Mouse (Mus musculus) cerebellum, adult 2 months (tissue): ENCODE measurements around the gene Gpx8. TPM values are rescaled to one million over a fixed set of nuclear protein-coding genes. Genes with fewer than 3 reads are reported as not detected.
A peak's percentile ranks its signal among the peaks of the same experiment; 100 is the strongest.

Source experiments
- DNase-seq, 2 experiments: peaks; one replicate each; pipeline ENCODE4 v3.0.0; 2021
- H3K27ac ChIP-seq: fragments of 200-500 bp; 2 replicates; pipeline ENCODE4 v1.5.1; 2012; ENCODE audit warnings: low read length, control low read depth, inconsistent platforms; ENCODE audit not compliant: insufficient read depth
- H3K27me3 ChIP-seq: fragments of 200-500 bp; 2 replicates; pipeline ENCODE4 v1.6.1; 2012; ENCODE audit warnings: inconsistent platforms, mild to moderate bottlenecking, low read length, moderate library complexity; ENCODE audit not compliant: control insufficient read depth, insufficient read depth
- H3K4me1 ChIP-seq: fragments of 200-500 bp; 2 replicates; pipeline ENCODE4 v1.6.1; 2011; ENCODE audit warnings: low read length; ENCODE audit not compliant: control insufficient read depth, insufficient read depth
- H3K4me3 ChIP-seq: fragments of 200-500 bp; replicated peaks from 2 replicates; pipeline ENCODE3; 2011; ENCODE audit warnings: mild to moderate bottlenecking, low read depth, low read length, control low read depth; ENCODE audit not compliant: insufficient read depth
- CTCF ChIP-seq: fragments of 200-500 bp; IDR thresholded peaks from 2 replicates; pipeline ENCODE4 v1.5.1; 2011; ENCODE audit warnings: low read depth, mild to moderate bottlenecking, control low read depth, low read length, moderate library complexity, borderline replicate concordance; ENCODE audit not compliant: insufficient read depth
- POLR2A ChIP-seq: fragments of 200-500 bp; IDR thresholded peaks from 2 replicates; pipeline ENCODE4 v1.6.1; 2011; ENCODE audit warnings: low read length, control low read depth, borderline replicate concordance; ENCODE audit not compliant: insufficient read depth
- WGBS: fragments of 180-500 bp; shearing (Covaris S2); methylation state at CpG from one replicate; pipeline ENCODE4 v1.1.7; 2018; 5-methylcytosine and 5-hydroxymethylcytosine counted together
- polyA plus RNA-seq: library from polyadenylated mRNA; depleted of rRNA; stranded (reverse); fragments of >200 nt; gene quantifications from 2 replicates; pipeline ENCODE4 v1.2.3, GENCODE M21; 2012

The Gpx8 gene
- polyA plus RNA-seq, 1 experiment, result 7.8 TPM

DNA sequence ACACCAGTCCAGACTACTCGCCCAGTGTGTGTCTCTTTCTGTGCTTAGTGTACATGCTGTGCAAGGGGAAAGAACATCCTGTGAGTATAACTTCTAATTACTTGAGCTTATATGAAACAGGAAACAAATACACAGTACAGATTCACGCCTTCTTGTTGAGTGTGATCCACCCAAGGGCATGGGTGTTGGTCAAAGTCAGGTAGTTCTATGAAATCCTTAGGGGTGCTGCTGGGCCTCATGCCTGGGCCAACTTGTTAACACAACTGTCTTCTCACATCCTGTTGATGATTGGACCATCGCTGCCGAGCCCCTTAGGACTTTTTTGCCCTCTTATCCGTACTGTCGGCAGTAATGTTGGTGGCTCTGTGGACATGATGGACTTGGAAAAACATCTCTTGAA, 15.5 kb upstream of the Gpx8 start:
- no peak overlapping the region for H3K4me3 ChIP-seq
- TF ChIP-seq POLR2A (no peak), CTCF (no peak)
- H3K4me1 ChIP-seq, result no peaks in the 10 kb centered on the region
- WGBS, result 85% methylated on average over 6 of the region's 6 CpGs
- no peaks in the 10 kb centered on the region for H3K27me3 ChIP-seq
- no peak overlapping the region for H3K27ac ChIP-seq
- no peak for DNase-seq

DNA sequence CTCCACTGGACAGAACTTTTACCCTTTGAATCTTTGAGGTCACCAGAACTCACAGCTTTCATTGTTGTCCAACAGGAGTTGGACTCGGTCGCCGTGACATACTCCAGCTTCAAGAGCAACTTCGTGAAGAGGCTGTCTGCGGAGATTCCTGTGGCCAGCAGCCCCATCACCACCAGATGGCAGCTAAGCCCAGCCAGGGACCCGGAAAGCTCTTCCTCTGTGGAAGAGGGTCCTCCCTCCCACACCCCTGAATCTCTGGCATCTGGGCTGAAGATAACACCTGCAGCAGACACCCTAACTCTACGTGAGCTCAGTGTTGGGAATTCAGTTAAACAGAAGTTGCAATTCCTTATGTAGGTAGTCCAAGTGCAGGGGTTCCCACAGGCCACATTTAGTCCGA, 9.6 kb upstream of the Gpx8 start:
- Histone ChIP-seq H3K27ac (no peak overlapping the region), H3K27me3 (no peaks in the 10 kb centered on the region), H3K4me3 (no peak overlapping the region), H3K4me1 (no peaks in the 10 kb centered on the region)
- WGBS, result 22% methylated on average over 8 of the region's 8 CpGs
- no peak for DNase-seq
- TF ChIP-seq CTCF, result no peak
- TF ChIP-seq POLR2A, result no peak

DNA sequence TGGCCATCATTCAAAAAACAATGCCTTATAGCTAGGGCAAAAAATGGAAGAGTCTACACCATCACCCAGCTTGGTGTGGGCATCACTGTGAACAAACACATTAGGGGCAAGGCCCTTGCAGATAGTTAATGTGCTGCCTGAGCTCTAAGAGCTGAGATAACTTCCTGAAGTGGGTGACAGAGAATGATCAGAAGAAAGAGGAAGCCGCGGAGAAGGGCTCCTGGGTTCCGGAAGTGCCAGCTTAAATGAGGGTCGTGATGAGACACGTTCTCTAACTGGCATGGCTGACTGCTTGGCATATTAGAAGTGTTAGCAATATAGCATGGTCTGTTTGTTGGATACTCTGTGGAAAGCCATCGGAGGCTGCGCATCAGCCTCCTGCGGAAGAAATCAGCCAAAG, 8.0 kb upstream of the Gpx8 start:
- no peak for TF ChIP-seq CTCF
- no peak for TF ChIP-seq POLR2A
- no peaks in the 10 kb centered on the region for H3K27me3 ChIP-seq
- DNase-seq, result no peak
- no peak overlapping the region for H3K4me3 ChIP-seq
- no peak overlapping the region for H3K27ac ChIP-seq
- WGBS, result 94% methylated on average over 8 of the region's 8 CpGs
- no peaks in the 10 kb centered on the region for H3K4me1 ChIP-seq

DNA sequence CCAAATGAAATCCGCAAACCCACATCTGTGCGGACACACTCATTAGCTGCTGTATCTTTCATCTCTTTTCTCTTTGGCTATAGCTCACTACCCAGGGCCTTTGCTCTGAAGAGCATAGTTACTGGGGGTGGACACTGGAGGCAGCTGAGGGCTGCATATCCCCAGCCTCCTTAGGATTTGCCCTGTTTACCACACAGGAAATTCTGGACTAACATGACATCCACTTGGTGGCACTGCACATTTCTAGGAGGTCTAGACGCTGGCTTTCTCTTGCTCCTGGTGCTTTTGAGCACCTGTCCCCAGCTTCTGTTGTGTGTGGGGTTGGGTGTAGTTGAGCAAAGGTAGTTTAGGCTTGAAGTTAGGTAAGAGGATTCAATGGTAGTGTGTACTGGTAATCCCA, 1.4 kb upstream of the Gpx8 start:
- 78% methylated on average over 3 of the region's 3 CpGs for WGBS
- H3K27ac ChIP-seq, result no peak overlapping the region
- TF ChIP-seq POLR2A (no peak), CTCF (no peak)
- H3K27me3 ChIP-seq, result no peaks in the 10 kb centered on the region
- H3K4me3 ChIP-seq, result no peak overlapping the region
- DNase-seq, result no peak
- no peaks in the 10 kb centered on the region for H3K4me1 ChIP-seq

DNA sequence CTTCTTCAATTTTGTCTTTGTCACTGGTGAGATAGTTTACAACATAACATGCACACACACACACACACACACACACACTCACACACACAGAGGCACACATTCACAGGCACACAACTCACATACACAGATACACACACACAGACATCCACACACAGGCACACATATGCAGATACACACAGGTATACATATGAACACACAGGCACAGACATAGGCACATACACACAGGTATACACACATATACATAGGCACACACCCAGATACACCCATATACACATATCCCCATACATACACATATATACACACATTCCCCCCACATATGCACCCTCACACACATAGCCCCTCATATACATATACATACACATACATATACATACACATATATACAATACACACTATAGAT, 808 bp upstream of the Gpx8 start:
- DNase-seq, result no peak
- Histone ChIP-seq H3K4me1 (no peaks in the 10 kb centered on the region), H3K27ac (no peak overlapping the region), H3K4me3 (no peak overlapping the region), H3K27me3 (no peaks in the 10 kb centered on the region)
- no peak for TF ChIP-seq POLR2A
- TF ChIP-seq CTCF, result no peak

DNA sequence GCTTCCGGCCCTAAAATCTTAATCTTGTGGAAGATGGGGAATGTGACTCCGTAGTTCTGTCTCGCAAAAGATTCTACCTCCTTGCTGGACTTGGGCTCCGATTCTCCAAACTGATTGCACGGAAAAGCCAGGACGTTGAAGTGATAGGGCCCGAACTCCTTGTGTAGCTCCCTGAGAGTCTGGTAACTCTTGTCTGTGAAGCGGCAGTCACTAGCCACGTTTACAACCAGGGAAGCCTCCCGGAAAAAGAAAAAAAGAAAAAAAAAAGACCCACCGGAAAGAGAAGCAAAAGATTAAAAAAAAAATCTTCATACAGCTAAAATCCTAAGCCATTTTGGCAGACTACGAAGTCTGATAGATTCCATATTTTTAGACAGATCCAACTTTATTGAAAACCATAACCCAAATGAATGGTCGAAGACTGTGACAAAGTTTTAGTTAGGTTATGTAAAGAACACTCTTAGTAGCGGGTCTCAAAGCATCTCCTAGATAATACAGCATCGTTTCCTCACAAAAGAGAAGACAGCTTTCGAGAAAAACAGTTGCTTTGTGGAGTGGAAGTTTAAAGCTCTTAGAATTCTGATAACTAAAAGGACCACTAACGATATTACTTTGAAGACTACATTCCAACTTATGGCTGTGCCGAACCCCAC, 626 bp downstream of the Gpx8 start:
- H3K27ac ChIP-seq, result no peak overlapping the region

DNA sequence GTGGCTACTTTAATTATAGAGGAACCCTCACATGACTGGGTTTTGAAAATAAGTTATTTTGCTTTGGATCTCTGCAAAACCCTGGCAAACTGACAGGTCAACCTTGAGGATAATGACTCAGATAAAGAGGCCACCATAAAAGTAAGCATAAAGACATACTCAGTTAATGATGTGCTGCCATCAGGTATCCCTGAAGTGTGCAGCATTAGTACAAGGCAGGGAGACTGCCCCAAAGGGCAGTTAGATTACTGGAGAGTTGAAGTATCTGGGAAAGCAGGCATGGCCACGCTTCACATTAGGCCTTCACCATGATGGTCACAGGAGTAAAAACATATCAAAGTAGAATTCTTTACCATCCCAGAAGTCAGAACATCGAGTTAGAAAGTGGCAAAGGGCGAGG, 1.3 kb downstream of the Gpx8 start:
- Histone ChIP-seq H3K4me3 (no peak overlapping the region), H3K4me1 (no peaks in the 10 kb centered on the region), H3K27ac (no peak overlapping the region), H3K27me3 (no peaks in the 10 kb centered on the region)
- no peak for TF ChIP-seq CTCF
- TF ChIP-seq POLR2A, result no peak
- 73% methylated on average over 3 of the region's 3 CpGs for WGBS
- DNase-seq, result no peak

More for the DNA sequence above, 626 bp downstream of the Gpx8 start:
- Histone ChIP-seq H3K4me1 (no peaks in the 10 kb centered on the region), H3K27me3 (no peaks in the 10 kb centered on the region), H3K4me3 (no peak overlapping the region)
- TF ChIP-seq POLR2A (no peak), CTCF (no peak)
- WGBS, result 39% methylated on average over 18 of the region's 18 CpGs
- DNase-seq, result no peak

DNA sequence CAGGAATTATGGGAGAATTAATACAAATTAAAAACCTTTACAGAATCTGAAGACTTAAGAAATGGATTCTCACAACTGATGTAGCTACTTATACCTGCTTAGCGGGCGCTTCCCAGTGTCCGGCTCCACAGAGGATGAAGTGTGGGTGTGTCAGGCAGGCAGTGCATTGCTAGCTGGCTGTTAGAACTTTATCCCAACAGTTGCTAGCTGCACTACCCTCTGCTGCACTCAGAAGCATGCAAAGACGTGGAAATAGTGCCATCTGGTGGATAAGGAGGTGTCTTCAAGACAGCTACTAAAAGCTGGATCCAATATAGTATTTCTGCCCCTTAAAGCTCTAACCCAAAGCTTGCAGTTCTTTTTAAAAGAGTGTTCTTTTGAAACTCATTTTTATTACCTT, 10.4 kb downstream of the Gpx8 start:
- no peak for TF ChIP-seq POLR2A
- peak; percentile 75 for TF ChIP-seq CTCF
- under 1% methylated on average over 4 of the region's 4 CpGs for WGBS
- Histone ChIP-seq H3K27me3 (no peaks in the 10 kb centered on the region; the same call in 1 of the 2 replicates), H3K4me3 (no peak overlapping the region), H3K4me1 (no peaks in the 10 kb centered on the region; the same call in 1 of the 2 replicates), H3K27ac (no peak overlapping the region)
- peak; percentile 63 to 81 for DNase-seq
